Mouse (Mus musculus) neutrophil, adult 83 days (primary cell): ENCODE results near the gene Sfta2. TPM values are rescaled to one million over a fixed set of nuclear protein-coding genes. Genes with fewer than 3 reads are reported as not detected.

Experiments used
- total RNA-seq, 2 experiments: library from RNA; stranded (reverse); gene quantifications; one replicate each; pipeline ENCODE4 v1.2.4; 2023

Gene Sfta2
- not detected for total RNA-seq

GRCm38 (mm10) chr17:35601249-35601648 is at the start of gene Sfta2:
Gene Sfta2, plus strand, starts transcription at chr17:35601549.

DNA sequence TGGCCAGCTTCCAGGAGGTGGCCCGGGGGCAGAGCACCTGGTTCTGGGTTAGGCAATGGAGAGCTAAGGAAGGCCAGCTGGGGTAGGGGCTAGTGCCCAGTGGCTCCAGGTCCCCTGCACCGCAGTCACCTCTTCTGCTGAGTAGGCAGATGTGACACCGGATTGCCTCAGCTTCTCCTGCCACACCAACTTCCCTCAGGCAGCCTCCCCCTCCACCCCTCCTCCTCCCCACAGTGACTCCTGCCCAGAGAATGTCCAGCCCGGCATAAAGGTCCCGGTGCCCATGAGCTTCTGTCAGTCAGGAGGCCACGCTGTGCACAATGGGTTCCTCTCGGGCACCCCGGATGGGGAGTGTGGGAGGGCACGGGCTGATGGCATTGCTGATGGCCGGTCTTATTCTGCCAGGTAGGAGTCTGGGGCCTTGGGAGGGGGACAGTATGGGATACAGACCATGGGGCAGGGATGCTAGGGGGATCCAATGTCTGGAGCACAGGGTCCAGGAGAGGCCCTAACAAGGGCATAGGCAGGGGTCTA is 49.4 kb upstream of the Sfta2 start, which contains the start of gene Cdsn:
Gene Cdsn, plus strand, starts transcription at position 248 of the 534 bp plus-strand sequence.

DNA sequence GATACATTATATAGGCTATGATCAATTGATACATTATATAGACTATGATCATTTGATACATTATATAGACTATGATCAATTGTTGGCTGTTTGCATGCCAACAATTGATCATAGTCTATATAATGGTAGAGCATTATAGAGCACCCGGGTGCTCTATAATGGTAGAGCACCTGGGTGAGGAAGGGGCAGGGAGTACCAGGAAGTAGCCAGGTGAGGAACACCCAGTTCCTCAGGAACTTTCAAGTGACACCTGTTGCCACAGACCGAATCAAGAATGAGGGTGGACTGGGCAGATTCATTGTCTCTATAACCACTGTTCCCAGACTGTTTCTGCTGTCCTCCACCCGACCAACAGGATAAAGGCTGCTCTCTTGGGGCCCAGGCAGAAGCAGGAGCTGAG is 34.2 kb upstream of the Sfta2 start, which contains the start of gene 2300002M23Rik:
Gene 2300002M23Rik, plus strand, starts transcription at position 301 of the 400 bp plus-strand sequence.

GRCm38 (mm10) chr17:35626537-35626936 is 25.2 kb downstream of the Sfta2 start, which contains the start of gene Gm9573:
Gene Gm9573, minus strand, starts transcription at chr17:35626637.

GRCm38 (mm10) chr17:35643609-35644236 is 42.4 kb downstream of the Sfta2 start, which contains the start of gene Mucl3:
Gene Mucl3, minus strand, starts transcription at chr17:35643695.

GRCm38 (mm10) chr17:35667334-35668065 is 66.2 kb downstream of the Sfta2 start, which contains the start of gene Vars2:
Gene Vars2, minus strand, starts transcription at chr17:35667592.

GRCm38 (mm10) chr17:35673416-35674035 is 72.2 kb downstream of the Sfta2 start, which contains the start of gene Gtf2h4:
Gene Gtf2h4, minus strand, starts transcription at chr17:35673739.

Other genes starting within 250 kb of the Sfta2 start
- 10 to 100 TPM; 73.7 to 78.8 TPM for gene H2-Q4, start 221.9 kb upstream of the Sfta2 start, total RNA-seq
- gene H2-Q6, start 176.7 kb upstream of the Sfta2 start, total RNA-seq: 10 to 100 TPM; 16.6 to 19.4 TPM
- gene H2-Q7, start 162.4 kb upstream of the Sfta2 start, total RNA-seq: 10 to 100 TPM; 15.6 to 18.5 TPM
- 10 to 100 TPM; 52.2 to 52.4 TPM for gene H2-Q10, start 131.5 kb upstream of the Sfta2 start, total RNA-seq
- gene Pou5f1, start 95.5 kb upstream of the Sfta2 start, total RNA-seq: 1 to 10 TPM; 1.2 to 2.6 TPM
- gene Tcf19, start 84.7 kb upstream of the Sfta2 start, total RNA-seq: 10 to 100 TPM; 35.4 to 36.0 TPM
- 10 to 100 TPM; 14.5 to 17.8 TPM for gene Cchcr1, start 84.4 kb upstream of the Sfta2 start, total RNA-seq
- gene Psors1c2, start 68.3 kb upstream of the Sfta2 start, total RNA-seq: not detected
- not detected for gene Cdsn, start 49.4 kb upstream of the Sfta2 start, total RNA-seq
- not detected for gene 2300002M23Rik, start 34.1 kb upstream of the Sfta2 start, total RNA-seq
- gene Gm9573, start 25.1 kb downstream of the Sfta2 start, total RNA-seq: not detected
- gene Mucl3, start 42.1 kb downstream of the Sfta2 start, total RNA-seq: not detected
- gene Vars2, start 66.0 kb downstream of the Sfta2 start, total RNA-seq: 10 to 100 TPM; 11.3 to 12.6 TPM
- gene Gtf2h4, start 72.2 kb downstream of the Sfta2 start, total RNA-seq: 10 to 100 TPM; 13.9 to 14.0 TPM
- gene Ddr1, start 103.1 kb downstream of the Sfta2 start, total RNA-seq: under 1 TPM; 0.18 to 0.51 TPM
- 100 to 1,000 TPM; 101 to 116 TPM for gene Ier3, start 220.1 kb downstream of the Sfta2 start, total RNA-seq
- 100 to 1,000 TPM; 163 to 179 TPM for gene Flot1, start 221.7 kb downstream of the Sfta2 start, total RNA-seq
- gene Tubb5, start 236.8 kb downstream of the Sfta2 start, total RNA-seq: 100 to 1,000 TPM; 489 to 531 TPM
- 10 to 100 TPM; 37.2 to 40.1 TPM for gene Mdc1, start 240.0 kb downstream of the Sfta2 start, total RNA-seq